Mouse (Mus musculus): ENCODE measurements around the gene Rad54l2. TPM values are rescaled to one million over a fixed set of nuclear protein-coding genes. Genes with fewer than 3 reads are reported as not detected.

The Rad54l2 gene
- polyA plus RNA-seq, 1 experiment from 2014 or later: 6.0 TPM

DNA sequence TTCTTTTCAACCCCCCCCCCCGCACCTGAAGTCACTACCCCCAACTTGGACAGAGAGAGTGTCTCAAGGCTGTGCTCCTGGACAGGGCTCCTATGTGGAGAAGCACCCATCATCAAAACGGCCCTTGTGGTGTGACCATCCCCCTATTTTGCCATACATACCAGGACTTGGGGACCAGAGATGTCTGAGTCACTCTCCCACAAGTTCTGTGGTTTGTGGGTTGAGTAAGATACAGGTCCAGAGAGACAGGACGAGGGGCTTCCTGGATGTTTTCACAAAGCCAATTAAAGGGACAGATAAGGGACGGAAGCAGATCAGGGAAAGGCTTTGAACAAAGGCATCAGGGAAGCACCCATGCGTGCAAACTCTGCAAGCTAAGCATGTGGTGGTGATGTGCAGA, 147.6 kb downstream of the Rad54l2 start:
- WGBS: 41% methylated on average over 5 of the region's 5 CpGs
- no peak for ATAC-seq (ENCODE audit: low FRiP score, low TSS enrichment)
- Histone ChIP-seq H3K4me1 (ENCODE audit: control insufficient read depth, insufficient read depth, low read length) (no peaks in the 10 kb centered on the region), H3K4me2 (ENCODE audit: low read length) (no peak overlapping the region), H3K27me3 (ENCODE audit: control insufficient read depth, insufficient read depth, low read length) (no peaks in the 10 kb centered on the region), H3K4me3 (replicated peaks; ENCODE audit: low read depth, low read length) (no peak overlapping the region), H3K9ac (replicated peaks; ENCODE audit: low read length) (no peak overlapping the region), H3K9me3 (ENCODE audit: control insufficient read depth, low read length) (no peaks in the 10 kb centered on the region), H3K36me3 (ENCODE audit: control insufficient read depth, insufficient read depth, low read length) (no peaks in the 10 kb centered on the region), H3K27ac (replicated peaks; ENCODE audit: low read depth, low read length) (no peak overlapping the region)
- DNase-seq: no peak

DNA sequence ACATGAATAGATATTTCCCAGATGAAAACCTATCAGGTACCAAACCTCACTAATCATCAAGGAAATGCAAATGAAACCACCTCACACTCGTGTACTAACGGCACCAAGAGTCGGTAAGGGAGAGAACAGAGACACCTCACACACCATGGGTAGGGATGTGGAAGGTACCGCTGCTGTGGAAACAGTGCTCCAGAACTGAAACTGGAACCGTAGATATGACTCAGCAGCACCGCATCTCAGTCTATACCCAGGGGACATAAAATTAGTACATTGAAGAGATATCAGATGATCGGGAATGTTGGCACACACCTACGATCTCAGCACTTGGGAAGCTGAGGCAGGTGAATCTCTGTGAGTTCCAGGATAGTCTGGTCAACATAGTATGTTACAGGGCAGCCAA, 150.8 kb downstream of the Rad54l2 start:
- ATAC-seq (ENCODE audit: low FRiP score, low TSS enrichment): no peak
- no peak for DNase-seq
- WGBS: 96% methylated on average over 8 of the region's 8 CpGs
- Histone ChIP-seq H3K36me3 (ENCODE audit: control insufficient read depth, insufficient read depth, low read length) (no peaks in the 10 kb centered on the region), H3K9ac (replicated peaks; ENCODE audit: low read length) (no peak overlapping the region), H3K27me3 (ENCODE audit: control insufficient read depth, insufficient read depth, low read length) (no peaks in the 10 kb centered on the region), H3K4me1 (ENCODE audit: control insufficient read depth, insufficient read depth, low read length) (no peaks in the 10 kb centered on the region), H3K4me3 (replicated peaks; ENCODE audit: low read depth, low read length) (no peak overlapping the region), H3K9me3 (ENCODE audit: control insufficient read depth, low read length) (no peaks in the 10 kb centered on the region), H3K4me2 (ENCODE audit: low read length) (no peak overlapping the region), H3K27ac (replicated peaks; ENCODE audit: low read depth, low read length) (no peak overlapping the region)

Other genes starting within 250 kb of the Rad54l2 start
- gene Iqcf3, start 227.6 kb downstream of the Rad54l2 start, polyA plus RNA-seq (2014; fragmentation: Nextera tagmentation; extraction: Ambion mirVana): not detected in 2 replicates
- not detected in 2 replicates for gene Iqcf4, start 218.2 kb downstream of the Rad54l2 start, polyA plus RNA-seq (2014; fragmentation: Nextera tagmentation; extraction: Ambion mirVana)
- not detected in 2 replicates for gene Iqcf6, start 162.6 kb downstream of the Rad54l2 start, polyA plus RNA-seq (2014; fragmentation: Nextera tagmentation; extraction: Ambion mirVana)
- 11.7 and 13.9 TPM in 2 replicates for gene Grm2, start 133.1 kb downstream of the Rad54l2 start, polyA plus RNA-seq (2014; fragmentation: Nextera tagmentation; extraction: Ambion mirVana)
- gene Tex264, start 103.3 kb downstream of the Rad54l2 start, polyA plus RNA-seq (2014; fragmentation: Nextera tagmentation; extraction: Ambion mirVana): 48.3 and 53.6 TPM in 2 replicates
- gene Dcaf1, start 32.7 kb upstream of the Rad54l2 start, polyA plus RNA-seq (2014; fragmentation: Nextera tagmentation; extraction: Ambion mirVana): 17.1 and 22.3 TPM in 2 replicates
- 28.7 and 30.1 TPM in 2 replicates for gene Rbm15b, start 98.2 kb upstream of the Rad54l2 start, polyA plus RNA-seq (2014; fragmentation: Nextera tagmentation; extraction: Ambion mirVana)
- gene Manf, start 102.8 kb upstream of the Rad54l2 start, polyA plus RNA-seq (2014; fragmentation: Nextera tagmentation; extraction: Ambion mirVana): 162 TPM in 2 replicates

All from midbrain, embryonic 14.5 days (tissue).